Mouse (Mus musculus) brain, embryonic 14.5 days (tissue): ENCODE measurements around the gene Zfp719.

Source experiments
- CTCF ChIP-seq: fragments of 200-500 bp; IDR thresholded peaks from 2 replicates; pipeline ENCODE4 v1.5.1; 2012; ENCODE audit warnings: inconsistent platforms, mild to moderate bottlenecking, moderate library complexity, borderline replicate concordance; ENCODE audit not compliant: insufficient read depth, insufficient read length; ENCODE audit errors: extremely low read depth
- POLR2A ChIP-seq: fragments of 200-500 bp; IDR thresholded peaks from 2 replicates; pipeline ENCODE4 v1.6.1; 2012; ENCODE audit warnings: mild to moderate bottlenecking, inconsistent platforms, borderline replicate concordance; ENCODE audit not compliant: poor library complexity, insufficient read depth, insufficient read length, severe bottlenecking; ENCODE audit errors: extremely low read depth

- no peak for TF ChIP-seq POLR2A
- no peak for TF ChIP-seq CTCF
These were observed 29.0 kb downstream of the Zfp719 start for GRCm38 (mm10) chr7:43608316-43608824.
